Mouse (Mus musculus): ENCODE measurements around the gene Sh2d6.
"Not testable (repeated sequence)": the region's sequence is repeated elsewhere in the genome, so short reads cannot be mapped to it uniquely, and the experiment has no call there.

Gene Sh2d6

GRCm38 (mm10) chr6:72503309-72503708 lies 18.2 kb downstream of the Sh2d6 start:
- DNase-seq (ENCODE audit: low read depth): no peak

- no peak for DNase-seq (ENCODE audit: low read depth)
Observed at GRCm38 (mm10) chr6:72498950-72499349, 22.6 kb downstream of the Sh2d6 start.

GRCm38 (mm10) chr6:72492892-72493291 lies 28.6 kb downstream of the Sh2d6 start:
- no peak for DNase-seq (ENCODE audit: low read depth)

GRCm38 (mm10) chr6:72491151-72491550 lies 30.4 kb downstream of the Sh2d6 start:
- no peak for DNase-seq (ENCODE audit: low read depth)

GRCm38 (mm10) chr6:72489534-72489933 lies 32.0 kb downstream of the Sh2d6 start:
- no peak for DNase-seq (ENCODE audit: low read depth)

- DNase-seq (ENCODE audit: low read depth): peak; percentile 72
Observed at GRCm38 (mm10) chr6:72488850-72489249, 32.7 kb downstream of the Sh2d6 start.

- DNase-seq (ENCODE audit: low read depth): no peak
Observed at GRCm38 (mm10) chr6:72487282-72487681, 34.2 kb downstream of the Sh2d6 start.

GRCm38 (mm10) chr6:72486307-72486706 lies 35.2 kb downstream of the Sh2d6 start:
- no peak for DNase-seq (ENCODE audit: low read depth)

- DNase-seq (ENCODE audit: low read depth): no peak
Observed at GRCm38 (mm10) chr6:72484887-72485286, 36.6 kb downstream of the Sh2d6 start.

GRCm38 (mm10) chr6:72482156-72482555 lies 39.4 kb downstream of the Sh2d6 start:
- DNase-seq (ENCODE audit: low read depth): no peak

GRCm38 (mm10) chr6:72480422-72480702 lies 41.1 kb downstream of the Sh2d6 start:
- no peak for DNase-seq (ENCODE audit: low read depth)

GRCm38 (mm10) chr6:72479645-72480421 lies 41.7 kb downstream of the Sh2d6 start:
- no peak for DNase-seq (ENCODE audit: low read depth)

- not testable (repeated sequence) for DNase-seq (ENCODE audit: low read depth)
Observed at GRCm38 (mm10) chr6:72478691-72479090, 42.8 kb downstream of the Sh2d6 start.

- DNase-seq (ENCODE audit: low read depth): no peak
Observed at GRCm38 (mm10) chr6:72477621-72478020, 43.9 kb downstream of the Sh2d6 start.

GRCm38 (mm10) chr6:72476836-72477235 lies 44.7 kb downstream of the Sh2d6 start:
- DNase-seq (ENCODE audit: low read depth): no peak

GRCm38 (mm10) chr6:72475221-72475985 lies 46.1 kb downstream of the Sh2d6 start:
- DNase-seq (ENCODE audit: low read depth): no peak

GRCm38 (mm10) chr6:72473264-72474041 lies 48.1 kb downstream of the Sh2d6 start:
- peak; percentile 95 for DNase-seq (ENCODE audit: low read depth)

GRCm38 (mm10) chr6:72466171-72466570 lies 55.3 kb downstream of the Sh2d6 start:
- DNase-seq (ENCODE audit: low read depth): no peak

GRCm38 (mm10) chr6:72465361-72466157 lies 55.9 kb downstream of the Sh2d6 start:
- no peak for DNase-seq (ENCODE audit: low read depth)
